Mouse (Mus musculus): ENCODE measurements around the gene Olfr1224-ps1. TPM values are rescaled to one million over a fixed set of nuclear protein-coding genes. Genes with fewer than 3 reads are reported as not detected.

Olfr1224-ps1 gene
- polyA plus RNA-seq, 1 experiment from 2014 or later: not detected

- ATAC-seq (ENCODE audit: insufficient number of reproducible peaks, low FRiP score, low TSS enrichment, low read depth): no peak
- no peak within 1 kb of the TSS for H3K4me2 ChIP-seq (ENCODE audit: low read depth, severe bottlenecking)
- H3K36me3 ChIP-seq (ENCODE audit: control insufficient read depth, insufficient read depth, low read length): no peaks in the 10 kb centered on the region
- H3K27me3 ChIP-seq (ENCODE audit: control insufficient read depth, insufficient read depth, low read length): no peaks in the 10 kb centered on the region
- no peak within 1 kb of the TSS for H3K4me3 ChIP-seq (ENCODE audit: low read depth, low read length)
- no peaks in the 10 kb centered on the region for H3K4me1 ChIP-seq (ENCODE audit: control insufficient read depth, insufficient read depth, low read length)
- DNase-seq (ENCODE audit: low spot score): no peak
- 84% methylated on average over 3 of the region's 3 CpGs for WGBS
- no peak within 1 kb of the TSS for H3K9ac ChIP-seq (ENCODE audit: low read length)
- H3K27ac ChIP-seq (replicated peaks; ENCODE audit: low read depth, low read length): no peak within 1 kb of the TSS
- no peaks in the 10 kb centered on the region for H3K9me3 ChIP-seq (ENCODE audit: control insufficient read depth, low read length)
These were observed 57.2 kb downstream of the Olfr1224-ps1 start, which contains the start of gene Olfr1220 for GRCm38 (mm10) chr2:89106735-89107134. TSS of gene Olfr1220 (minus strand) at chr2:89106835.

DNA sequence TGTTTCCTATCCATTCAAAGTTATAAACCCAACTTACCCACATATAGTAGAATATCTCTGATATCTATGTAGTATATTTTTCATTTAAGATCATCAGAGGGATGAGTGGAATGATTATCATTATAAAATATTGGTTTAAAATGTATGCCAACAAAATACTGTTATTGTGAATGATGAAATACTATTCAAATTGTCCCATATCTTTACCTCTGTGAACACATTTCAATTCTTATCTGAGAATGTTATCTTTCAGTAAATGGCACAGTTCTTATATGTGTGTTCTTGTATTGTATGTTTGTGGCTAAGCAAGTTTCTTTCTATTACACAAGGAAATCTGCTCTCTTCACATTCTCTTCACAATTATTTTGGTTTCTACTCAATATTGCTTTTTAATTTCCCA is 58.2 kb downstream of the Olfr1224-ps1 start:
- Histone ChIP-seq H3K4me1 (ENCODE audit: control insufficient read depth, insufficient read depth, low read length) (no peaks in the 10 kb centered on the region), H3K9me3 (ENCODE audit: control insufficient read depth, low read length) (no peaks in the 10 kb centered on the region), H3K9ac (ENCODE audit: low read length) (no peak overlapping the region), H3K4me2 (ENCODE audit: low read depth, severe bottlenecking) (no peak overlapping the region), H3K27ac (replicated peaks; ENCODE audit: low read depth, low read length) (no peak overlapping the region), H3K4me3 (ENCODE audit: low read depth, low read length) (no peak overlapping the region), H3K27me3 (ENCODE audit: control insufficient read depth, insufficient read depth, low read length) (no peaks in the 10 kb centered on the region), H3K36me3 (ENCODE audit: control insufficient read depth, insufficient read depth, low read length) (no peaks in the 10 kb centered on the region)
- ATAC-seq (ENCODE audit: insufficient number of reproducible peaks, low FRiP score, low TSS enrichment, low read depth): no peak
- DNase-seq (ENCODE audit: low spot score): no peak

Other genes starting within 250 kb of the Olfr1224-ps1 start
- gene Olfr1209, start 248.9 kb downstream of the Olfr1224-ps1 start, polyA plus RNA-seq (2014; fragmentation: Nextera tagmentation; extraction: Ambion mirVana): not detected in 2 replicates
- gene Olfr1211, start 226.0 kb downstream of the Olfr1224-ps1 start, polyA plus RNA-seq (2014; fragmentation: Nextera tagmentation; extraction: Ambion mirVana): not detected in 2 replicates
- not detected in 2 replicates for gene Olfr1212, start 210.1 kb downstream of the Olfr1224-ps1 start, polyA plus RNA-seq (2014; fragmentation: Nextera tagmentation; extraction: Ambion mirVana)
- not detected in 2 replicates for gene Gm13762, start 183.8 kb downstream of the Olfr1224-ps1 start, polyA plus RNA-seq (2014; fragmentation: Nextera tagmentation; extraction: Ambion mirVana)
- not detected in 2 replicates for gene Olfr1214, start 171.4 kb downstream of the Olfr1224-ps1 start, polyA plus RNA-seq (2014; fragmentation: Nextera tagmentation; extraction: Ambion mirVana)
- not detected in 2 replicates for gene Olfr1215, start 157.1 kb downstream of the Olfr1224-ps1 start, polyA plus RNA-seq (2014; fragmentation: Nextera tagmentation; extraction: Ambion mirVana)
- not detected in 2 replicates for gene Olfr1216, start 145.8 kb downstream of the Olfr1224-ps1 start, polyA plus RNA-seq (2014; fragmentation: Nextera tagmentation; extraction: Ambion mirVana)
- gene Olfr1217, start 132.0 kb downstream of the Olfr1224-ps1 start, polyA plus RNA-seq (2014; fragmentation: Nextera tagmentation; extraction: Ambion mirVana): not detected in 2 replicates
- gene Olfr1218, start 102.9 kb downstream of the Olfr1224-ps1 start, polyA plus RNA-seq (2014; fragmentation: Nextera tagmentation; extraction: Ambion mirVana): not detected in 2 replicates
- not detected in 2 replicates for gene Olfr1219, start 80.6 kb downstream of the Olfr1224-ps1 start, polyA plus RNA-seq (2014; fragmentation: Nextera tagmentation; extraction: Ambion mirVana)
- gene Olfr1220, start 57.3 kb downstream of the Olfr1224-ps1 start, polyA plus RNA-seq (2014; fragmentation: Nextera tagmentation; extraction: Ambion mirVana): not detected in 2 replicates
- gene Olfr1221, start 46.8 kb downstream of the Olfr1224-ps1 start, polyA plus RNA-seq (2014; fragmentation: Nextera tagmentation; extraction: Ambion mirVana): not detected in 2 replicates
- gene Olfr1222, start 31.0 kb downstream of the Olfr1224-ps1 start, polyA plus RNA-seq (2014; fragmentation: Nextera tagmentation; extraction: Ambion mirVana): not detected in 2 replicates
- gene Olfr1223, start 12.5 kb downstream of the Olfr1224-ps1 start, polyA plus RNA-seq (2014; fragmentation: Nextera tagmentation; extraction: Ambion mirVana): not detected in 2 replicates
- gene Olfr1225, start 10.6 kb upstream of the Olfr1224-ps1 start, polyA plus RNA-seq (2014; fragmentation: Nextera tagmentation; extraction: Ambion mirVana): not detected in 2 replicates
- not detected in 2 replicates for gene Olfr1226, start 36.0 kb upstream of the Olfr1224-ps1 start, polyA plus RNA-seq (2014; fragmentation: Nextera tagmentation; extraction: Ambion mirVana)
- not detected in 2 replicates for gene Olfr1228, start 90.0 kb upstream of the Olfr1224-ps1 start, polyA plus RNA-seq (2014; fragmentation: Nextera tagmentation; extraction: Ambion mirVana)
- gene Olfr1229, start 123.9 kb upstream of the Olfr1224-ps1 start, polyA plus RNA-seq (2014; fragmentation: Nextera tagmentation; extraction: Ambion mirVana): not detected in 2 replicates
- gene Olfr1230, start 133.2 kb upstream of the Olfr1224-ps1 start, polyA plus RNA-seq (2014; fragmentation: Nextera tagmentation; extraction: Ambion mirVana): not detected in 2 replicates
- gene Olfr1231, start 143.0 kb upstream of the Olfr1224-ps1 start, polyA plus RNA-seq (2014; fragmentation: Nextera tagmentation; extraction: Ambion mirVana): not detected in 2 replicates
- not detected in 2 replicates for gene Olfr1232, start 165.6 kb upstream of the Olfr1224-ps1 start, polyA plus RNA-seq (2014; fragmentation: Nextera tagmentation; extraction: Ambion mirVana)
- not detected in 2 replicates for gene Olfr1233, start 178.3 kb upstream of the Olfr1224-ps1 start, polyA plus RNA-seq (2014; fragmentation: Nextera tagmentation; extraction: Ambion mirVana)
- not detected in 2 replicates for gene Olfr1234, start 200.8 kb upstream of the Olfr1224-ps1 start, polyA plus RNA-seq (2014; fragmentation: Nextera tagmentation; extraction: Ambion mirVana)
- not detected in 2 replicates for gene Olfr1238, start 245.6 kb upstream of the Olfr1224-ps1 start, polyA plus RNA-seq (2014; fragmentation: Nextera tagmentation; extraction: Ambion mirVana)